Mouse (Mus musculus): ENCODE data around the gene Ipo8.

Gene Ipo8

DNA sequence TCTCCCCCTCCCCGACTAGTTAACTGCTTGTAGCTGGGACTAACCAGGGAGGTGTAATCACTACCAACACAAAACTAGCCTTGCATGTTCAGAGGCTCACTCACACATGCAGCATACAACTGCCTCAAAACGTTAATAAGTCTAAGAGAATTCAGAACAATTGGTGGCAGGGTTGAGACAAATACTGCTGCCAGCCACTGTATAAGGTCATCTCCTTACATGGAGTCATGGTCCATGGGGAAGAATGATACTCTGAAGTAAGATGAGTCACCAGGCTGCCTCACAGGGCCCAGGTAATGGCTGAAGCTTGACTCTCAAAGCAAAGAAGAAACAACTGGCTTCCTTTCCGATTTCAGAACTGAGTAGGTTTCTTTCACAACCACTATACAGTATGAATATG lies 81.1 kb downstream of the Ipo8 start:
- 82% methylated on average over 3 of the region's 3 CpGs for WGBS

- 40% methylated on average over 8 of the region's 8 CpGs for WGBS
Observed at GRCm38 (mm10) chr6:148740521-148741226, 90.6 kb downstream of the Ipo8 start.

- WGBS, result 92% methylated on average over 1 of the region's 1 CpGs
Observed at GRCm38 (mm10) chr6:148736390-148736789, 94.9 kb downstream of the Ipo8 start.

DNA sequence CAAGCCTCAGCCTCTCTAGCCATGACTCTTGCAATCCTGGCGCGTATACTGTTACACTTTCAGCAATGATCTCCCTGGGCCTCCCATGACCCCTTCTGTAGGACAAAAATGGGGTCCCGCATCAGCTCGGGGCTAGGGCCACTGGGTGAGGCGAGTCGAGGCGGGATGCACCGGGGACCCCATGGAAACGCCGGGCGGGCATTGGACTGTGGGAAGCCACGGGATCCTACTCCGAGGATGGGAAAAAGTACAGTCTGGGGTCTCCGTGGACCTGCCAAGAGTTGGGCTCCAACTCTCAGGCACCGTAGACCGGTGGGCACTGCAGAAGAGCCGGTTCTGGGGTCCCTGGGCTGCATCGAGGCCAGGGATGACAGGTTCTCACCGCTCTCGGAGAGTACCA lies 97.3 kb downstream of the Ipo8 start:
- 94% methylated on average over 20 of the region's 20 CpGs for WGBS

GRCm38 (mm10) chr6:148732920-148733319 lies 98.3 kb downstream of the Ipo8 start:
- WGBS, result 80% methylated on average over 1 of the region's 1 CpGs

DNA sequence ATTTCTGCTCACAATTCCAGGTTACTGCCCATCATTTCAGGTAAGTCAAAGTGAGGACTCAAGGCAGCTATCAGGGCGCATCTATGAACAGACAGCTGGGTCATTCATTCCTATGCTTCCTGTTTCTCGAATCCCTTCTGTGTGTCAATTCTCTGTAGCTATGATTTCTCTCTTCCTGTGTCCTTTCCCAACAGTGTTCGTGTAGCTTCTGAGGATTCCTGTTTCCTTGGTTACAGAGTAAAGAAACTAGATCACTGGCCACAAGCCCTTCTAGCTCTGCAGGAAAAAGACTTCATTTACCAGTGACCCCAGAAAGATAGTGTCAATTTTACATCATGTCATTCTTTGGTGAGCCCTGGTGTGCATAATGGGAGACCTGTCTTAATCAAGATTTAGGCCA lies 102.7 kb downstream of the Ipo8 start:
- WGBS, result 30% methylated on average over 3 of the region's 3 CpGs

GRCm38 (mm10) chr6:148727871-148728524 lies 103.3 kb downstream of the Ipo8 start:
- 35% methylated on average over 6 of the region's 6 CpGs for whole genome bisulfite sequencing

GRCm38 (mm10) chr6:148724453-148724852 lies 106.8 kb downstream of the Ipo8 start:
- 71% methylated on average over 3 of the region's 3 CpGs for whole genome bisulfite sequencing

All from cerebral cortex, adult 2 months (tissue).